Mouse (Mus musculus) T-helper 1 cell (primary cell): ENCODE results near the gene Arl4d.
"Not testable (repeated sequence)": the region's sequence is repeated elsewhere in the genome, so short reads cannot be mapped to it uniquely, and the experiment has no call there.

Experiments
- in situ Hi-C: fragments of 300-600 bp; cut with MboI, MseI; formaldehyde crosslinking; loops from one replicate; pipeline ENCODE4 v1.15.1; 2025; ENCODE audit warnings: high pct_unique_total_duplicates

Arl4d gene

DNA sequence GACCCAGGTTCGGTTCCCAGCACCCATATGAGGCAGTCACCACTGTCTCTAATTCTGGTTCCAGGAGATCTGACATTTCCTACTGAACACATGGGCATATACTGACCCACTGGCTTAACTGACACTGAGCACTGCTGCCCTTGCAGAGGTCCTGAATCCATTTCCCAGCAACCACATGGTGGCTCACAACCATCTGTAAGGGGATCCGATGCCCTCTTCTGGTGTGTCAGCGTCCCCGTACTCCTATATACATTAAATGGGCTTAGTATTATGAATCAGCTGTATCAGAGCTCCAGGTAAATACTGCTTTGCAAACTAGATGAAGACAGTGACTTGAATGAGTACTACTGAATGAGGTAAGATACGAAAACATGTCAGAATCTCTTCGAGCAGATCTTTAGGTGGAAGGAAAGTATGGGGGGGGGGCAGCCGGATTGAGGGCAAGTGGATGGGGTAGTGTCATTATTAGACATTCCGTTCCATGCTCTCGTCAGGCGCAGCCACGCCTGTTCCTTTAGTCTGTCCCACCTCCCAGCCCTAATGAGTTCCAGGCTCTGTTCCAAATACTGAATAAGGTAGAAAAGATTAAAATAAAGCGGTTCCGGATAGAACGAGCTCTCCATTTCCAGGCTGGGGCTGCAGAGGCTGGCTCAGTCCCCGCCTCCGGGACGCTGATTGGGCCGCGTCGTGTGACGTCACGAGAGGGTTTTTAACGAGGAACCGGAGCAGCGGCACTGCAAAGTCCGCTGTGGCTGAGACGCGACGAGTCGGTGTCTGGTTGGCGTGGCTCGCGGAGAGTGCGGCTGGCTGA lies at the start of gene Arl4d:
Gene Arl4d (plus strand): TSS at position 717 of the 811 bp plus-strand sequence.
- in situ Hi-C loops: loop anchor here (5.0 to 10.0 kb wide), 2 partner anchors 67 to 1470 kb away; partner anchors contain the start of genes Dhx8 and Hexim2

DNA sequence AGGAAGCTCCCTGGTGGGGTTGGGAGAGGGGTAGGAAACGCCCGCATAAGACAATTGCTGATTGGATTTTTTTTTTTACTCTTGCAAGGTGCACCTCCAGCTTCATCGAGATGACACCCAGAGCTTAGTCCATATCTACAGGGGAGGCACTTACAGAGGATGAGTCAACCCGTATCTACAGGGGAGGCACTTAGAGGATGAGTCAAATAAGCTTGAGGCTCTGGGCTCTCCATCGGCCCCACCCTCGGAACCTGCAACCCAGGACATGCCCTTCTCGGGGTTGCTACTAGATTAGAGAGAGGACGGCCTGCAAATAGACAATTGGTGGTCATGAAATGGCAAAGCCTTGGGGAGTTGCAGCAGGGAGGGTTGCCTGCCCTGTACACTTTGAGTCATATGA lies 49.2 kb upstream of the Arl4d start:
- in situ Hi-C loops: no loop called here

GRCm38 (mm10) chr11:101616948-101617767 lies 48.2 kb upstream of the Arl4d start:
- in situ Hi-C loops: no loop called here

DNA sequence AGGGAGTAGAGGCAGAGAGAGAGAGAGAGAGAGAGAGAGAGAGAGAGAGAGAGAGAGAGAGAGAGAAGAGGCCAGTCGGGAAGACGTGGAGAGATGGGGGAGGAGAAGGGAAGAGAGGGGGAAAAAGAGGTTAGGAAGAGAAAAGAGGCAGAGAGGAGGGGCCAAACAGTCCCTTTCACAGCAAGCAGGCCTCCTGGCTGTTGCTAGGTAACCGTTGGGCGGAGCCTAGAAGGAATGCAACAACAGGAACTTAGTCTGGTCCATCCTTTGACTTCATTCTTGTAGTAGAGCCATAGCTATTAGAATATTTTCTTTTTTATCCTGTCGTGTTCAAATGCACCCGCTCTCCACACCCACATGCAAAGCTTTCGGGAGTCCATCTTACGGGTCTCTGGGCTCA lies 47.5 kb upstream of the Arl4d start:
- in situ Hi-C loops: no loop called here

- in situ Hi-C loops: no loop called here
Measured at GRCm38 (mm10) chr11:101618596-101618995, 46.7 kb upstream of the Arl4d start.

GRCm38 (mm10) chr11:101620022-101620655 lies 45.2 kb upstream of the Arl4d start:
- in situ Hi-C loops: not testable (repeated sequence)

DNA sequence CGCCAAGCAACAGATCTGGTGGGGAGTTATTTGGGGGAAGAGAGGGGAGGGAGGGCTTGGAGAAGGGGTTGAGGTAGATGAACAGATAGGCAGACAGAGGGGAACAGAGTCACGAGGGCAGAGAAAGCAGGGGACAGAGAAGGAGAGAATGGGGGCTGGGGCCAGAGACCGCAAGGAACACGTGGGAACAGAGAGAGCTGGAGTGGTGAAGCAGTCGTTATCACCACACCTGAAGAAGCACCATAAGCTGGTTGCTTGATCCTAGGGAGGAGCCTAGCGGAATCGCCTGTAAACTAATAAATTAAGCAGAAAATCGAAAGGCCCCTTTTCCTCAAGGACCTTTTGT lies 38.7 kb upstream of the Arl4d start:
- in situ Hi-C loops: no loop called here

GRCm38 (mm10) chr11:101626995-101627856 lies 38.1 kb upstream of the Arl4d start, which contains the start of gene Rdm1:
Gene Rdm1 (plus strand): TSS chr11:101627195.
- in situ Hi-C loops: no loop called here

DNA sequence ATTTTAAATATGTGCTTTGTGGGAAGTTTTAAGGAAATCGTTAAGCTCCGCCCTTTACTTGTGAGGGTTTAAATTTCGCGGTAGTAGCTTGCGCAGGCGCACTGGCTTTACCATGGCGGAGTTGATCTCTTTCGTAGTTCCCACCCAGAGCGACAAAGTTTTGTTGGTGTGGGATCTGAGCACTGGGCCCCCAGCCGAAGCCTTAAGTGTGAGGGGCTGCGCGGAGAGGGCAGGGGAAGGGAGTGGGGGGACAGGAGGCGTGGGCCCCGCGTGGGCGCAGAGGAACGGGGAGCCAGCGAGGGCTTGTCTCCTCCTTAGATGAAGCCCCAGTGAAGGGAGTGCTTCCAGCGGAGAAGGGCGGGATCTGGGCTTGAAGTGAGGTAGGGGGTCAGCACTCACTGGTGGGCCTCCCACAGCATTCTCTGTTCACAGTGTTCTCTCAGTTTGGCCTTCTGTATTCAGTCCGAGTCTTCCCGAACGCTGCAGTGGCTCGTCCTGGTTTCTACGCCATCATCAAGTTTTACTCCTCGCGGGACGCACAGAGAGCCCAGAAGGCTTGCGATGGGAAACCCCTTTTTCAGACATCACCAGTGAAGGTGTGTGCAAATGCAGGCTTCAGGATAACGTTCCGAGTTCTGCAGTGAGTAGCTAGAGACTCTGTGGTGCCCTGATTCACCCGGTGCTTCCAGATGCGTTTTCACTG lies 37.3 kb upstream of the Arl4d start:
- in situ Hi-C loops: no loop called here

DNA sequence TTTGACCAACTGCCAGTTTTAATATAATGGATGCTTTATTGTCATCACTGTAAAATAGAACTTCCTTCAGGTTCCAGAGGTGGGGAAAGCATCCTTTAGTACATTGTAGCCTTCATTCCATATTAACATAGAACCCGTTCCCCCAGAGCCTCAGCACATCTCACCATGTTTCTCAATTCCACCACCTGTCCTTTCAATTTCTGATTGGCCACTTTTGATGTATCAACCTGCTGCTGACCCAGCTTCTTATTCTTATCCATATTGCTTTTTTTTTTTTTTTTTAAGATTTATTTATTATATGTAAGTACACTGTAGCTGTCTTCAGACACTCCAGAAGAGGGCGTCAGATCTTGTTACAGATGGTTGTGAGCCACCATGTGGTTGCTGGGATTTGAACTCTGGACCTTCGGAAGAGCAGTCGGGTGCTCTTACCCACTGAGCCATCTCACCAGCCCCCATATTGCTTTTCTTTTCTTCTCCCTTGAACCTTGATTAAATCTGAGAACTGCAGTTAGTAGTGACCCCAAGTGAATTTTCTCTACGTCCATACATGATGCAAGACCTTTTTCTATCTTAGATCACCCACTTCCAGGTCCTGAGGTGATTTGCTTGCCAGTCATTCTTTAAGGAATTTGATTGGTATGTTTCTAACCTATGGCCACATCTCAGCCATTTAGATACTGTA lies 36.5 kb upstream of the Arl4d start:
- in situ Hi-C loops: not testable (repeated sequence)

GRCm38 (mm10) chr11:101635660-101636059 lies 29.7 kb upstream of the Arl4d start:
- in situ Hi-C loops: no loop called here

DNA sequence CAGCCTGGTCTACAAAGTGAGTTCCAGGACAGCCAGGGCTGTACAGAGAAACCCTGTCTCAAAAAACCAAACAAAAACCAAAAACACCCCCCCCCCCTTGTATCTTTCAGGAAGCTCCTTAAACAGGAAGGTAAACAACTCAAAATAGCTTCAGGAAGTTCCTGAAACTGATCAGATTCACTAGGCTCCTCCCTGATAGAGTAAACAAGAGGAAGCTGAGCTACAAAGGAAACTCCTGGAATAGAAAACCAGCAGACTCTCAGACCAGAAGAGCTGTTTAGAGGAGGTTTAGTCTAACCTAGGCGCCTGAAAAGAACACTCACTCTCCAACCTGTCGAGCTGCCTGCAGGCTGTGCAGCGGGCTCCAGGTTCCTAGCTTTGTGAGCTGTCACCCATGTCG lies 25.6 kb upstream of the Arl4d start:
- in situ Hi-C loops: no loop called here

GRCm38 (mm10) chr11:101640857-101641709 lies 24.3 kb upstream of the Arl4d start:
- in situ Hi-C loops: not testable (repeated sequence)

GRCm38 (mm10) chr11:101641710-101642642 lies 23.4 kb upstream of the Arl4d start:
- in situ Hi-C loops: not testable (repeated sequence)

GRCm38 (mm10) chr11:101642931-101643330 lies 22.4 kb upstream of the Arl4d start:
- in situ Hi-C loops: no loop called here

GRCm38 (mm10) chr11:101644591-101644990 lies 20.8 kb upstream of the Arl4d start:
- in situ Hi-C loops: no loop called here

DNA sequence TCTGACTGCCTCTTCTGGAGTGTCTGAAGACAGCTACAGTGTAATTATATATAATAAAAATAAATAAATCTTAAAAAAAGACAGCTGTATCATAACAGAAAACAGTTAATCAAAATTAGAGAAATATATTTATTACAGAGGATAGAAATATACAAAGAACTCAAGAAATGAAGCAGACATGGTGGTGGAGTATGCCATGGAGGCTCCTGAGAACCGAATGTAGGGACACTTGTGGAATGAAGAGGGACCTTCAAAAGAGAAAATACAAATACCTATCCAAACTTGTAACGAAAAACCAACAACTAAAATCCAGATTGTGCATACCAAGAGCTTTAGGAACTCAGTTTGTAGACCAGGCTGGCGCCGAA lies 20.3 kb upstream of the Arl4d start:
- in situ Hi-C loops: not testable (repeated sequence)
